Mouse (Mus musculus) liver, postnatal 0 days (tissue): Measurements from ENCODE around the gene Apobec4.

Source experiments
- CTCF ChIP-seq: sonication (generic); IDR thresholded peaks from 2 replicates; pipeline ENCODE4 v1.5.1; 2016; ENCODE audit warnings: antibody characterized with exemption, low read depth
- EP300 ChIP-seq: IDR thresholded peaks from 2 replicates; pipeline ENCODE4 v1.6.1; 2016; ENCODE audit warnings: antibody characterized with exemption, low read depth, mild to moderate bottlenecking

DNA sequence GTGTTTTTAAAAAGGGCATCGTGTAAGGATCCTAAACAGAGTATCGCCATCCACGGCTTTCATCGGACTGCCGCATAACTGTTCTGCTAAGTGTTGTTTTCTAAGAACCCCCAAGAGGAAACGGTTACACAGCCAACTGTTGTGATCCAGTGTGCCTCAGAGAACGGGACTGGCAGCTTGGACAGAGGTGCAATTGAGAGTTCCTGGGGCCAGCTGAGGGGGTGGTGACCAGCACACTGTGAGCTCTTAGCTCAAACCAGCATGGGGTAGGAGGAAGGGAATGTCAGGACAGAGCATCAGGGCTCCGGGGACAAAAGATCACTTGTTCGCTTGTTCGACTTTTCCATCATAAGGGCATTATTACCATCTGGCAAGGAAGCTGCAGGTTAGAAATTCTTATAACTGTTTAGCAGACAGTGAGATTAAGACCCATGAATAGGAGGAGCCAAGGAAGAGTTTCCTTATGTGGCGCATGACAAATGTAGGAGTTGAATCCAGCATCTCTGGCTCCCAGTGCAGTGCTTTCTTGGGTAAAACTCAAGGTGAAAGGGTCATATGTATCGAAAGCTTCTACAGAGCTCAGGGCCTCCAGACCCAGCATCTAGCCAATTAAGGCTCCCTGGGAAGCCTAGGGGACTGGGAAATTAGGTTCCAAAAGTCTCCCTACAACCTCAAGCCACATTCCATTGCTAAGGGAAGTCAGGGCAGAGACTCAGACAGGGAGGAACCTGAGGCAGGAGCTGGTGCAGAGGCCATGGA lies 42.6 kb downstream of the Apobec4 start:
- no peak for TF ChIP-seq CTCF
- no peak for TF ChIP-seq EP300
